Mouse (Mus musculus) erythroblast, embryonic 14.5 days (primary cell): ENCODE results near the gene Phrf1.

Experiments
- GATA1 ChIP-seq: IDR thresholded peaks from 2 replicates; pipeline ENCODE4 v1.6.1; 2012; ENCODE audit warnings: low read length, inconsistent platforms, mixed read lengths
- TAL1 ChIP-seq: IDR thresholded peaks from 3 replicates; pipeline ENCODE4 v1.6.1; 2012; ENCODE audit warnings: low read length, inconsistent platforms, mixed read lengths

DNA sequence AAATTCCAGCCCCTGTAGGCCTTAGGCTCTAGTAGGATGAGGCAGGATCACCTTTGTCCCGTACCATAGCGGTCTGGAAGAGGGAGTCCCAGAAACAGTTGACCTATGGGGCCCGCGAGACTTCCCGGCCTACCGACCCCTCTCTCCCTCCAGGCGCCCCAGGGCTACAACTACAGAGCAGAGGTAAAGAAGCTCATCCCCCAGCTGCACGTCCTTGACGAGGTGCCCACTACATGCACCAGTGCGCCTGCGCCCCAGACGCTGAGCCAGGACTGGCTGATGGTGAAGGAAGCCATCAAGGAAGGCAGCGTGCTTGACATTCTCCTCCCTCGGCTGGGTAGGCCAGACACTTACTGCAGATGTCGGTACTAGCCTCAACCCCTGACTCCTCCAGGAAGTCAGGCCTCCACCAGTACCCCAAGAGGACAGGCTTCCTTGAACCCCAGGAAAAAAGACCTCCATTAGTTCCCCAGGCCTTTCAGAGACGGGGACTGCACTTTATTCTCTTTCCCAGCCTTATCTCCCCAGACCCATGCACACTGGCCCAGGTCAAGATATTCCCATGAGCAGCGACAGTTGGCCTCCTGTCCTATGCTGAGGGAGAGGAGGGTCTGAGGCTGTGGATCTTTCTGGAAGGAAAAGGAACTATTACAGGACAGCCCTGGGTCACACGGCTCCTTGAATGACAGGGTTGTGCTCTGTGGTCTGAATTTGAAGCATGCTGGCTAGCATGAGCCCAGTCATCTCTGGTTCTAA, 22.2 kb upstream of the Phrf1 start:
- TF ChIP-seq GATA1, result no peak
- no peak for TF ChIP-seq TAL1
